Mouse (Mus musculus) ES-Bruce4 (cell line): ENCODE data around the gene Prtg. TPM values are rescaled to one million over a fixed set of nuclear protein-coding genes. Genes with fewer than 3 reads are reported as not detected.

Experiments
- H3K27ac ChIP-seq: 2 replicates; pipeline ENCODE4 v1.5.1; 2012; ENCODE audit warnings: low read length, inconsistent platforms; ENCODE audit not compliant: insufficient read depth
- H3K27me3 ChIP-seq: 2 replicates; pipeline ENCODE4 v1.6.1; 2012; ENCODE audit warnings: mild to moderate bottlenecking, low read length, inconsistent platforms; ENCODE audit not compliant: control insufficient read depth, poor library complexity, insufficient read depth, severe bottlenecking
- H3K36me3 ChIP-seq: 2 replicates; pipeline ENCODE4 v1.6.1; 2012; ENCODE audit warnings: inconsistent platforms, mild to moderate bottlenecking, low read length, moderate library complexity; ENCODE audit not compliant: control insufficient read depth, poor library complexity, insufficient read depth, severe bottlenecking
- H3K4me1 ChIP-seq: one replicate; pipeline ENCODE4 v1.8.1; 2011; ENCODE audit warnings: low read length; ENCODE audit not compliant: control insufficient read depth, insufficient read depth
- H3K4me3 ChIP-seq: 2 replicates; pipeline ENCODE4 v1.5.1; 2011; ENCODE audit warnings: low read depth, mild to moderate bottlenecking, low read length
- H3K9ac ChIP-seq: 2 replicates; pipeline ENCODE4 v1.6.1; 2012; ENCODE audit warnings: low read depth, mild to moderate bottlenecking, inconsistent platforms; ENCODE audit not compliant: poor library complexity, severe bottlenecking
- H3K9me3 ChIP-seq: replicated peaks from 2 replicates; pipeline ENCODE4 v1.6.1; 2012; ENCODE audit warnings: mild to moderate bottlenecking, low read length, inconsistent platforms; ENCODE audit not compliant: control insufficient read depth, poor library complexity, insufficient read depth, severe bottlenecking
- CTCF ChIP-seq: IDR thresholded peaks from one replicate; pipeline ENCODE4 v1.8.1; 2011; ENCODE audit warnings: low read depth, low read length
- EP300 ChIP-seq: IDR thresholded peaks from 2 replicates; pipeline ENCODE4 v1.6.1; 2011; ENCODE audit warnings: low read depth, low read length; ENCODE audit not compliant: insufficient read depth
- POLR2A ChIP-seq: IDR thresholded peaks from one replicate; pipeline ENCODE4 v1.8.1; 2011; ENCODE audit warnings: low read length; ENCODE audit not compliant: insufficient read depth
- polyA plus RNA-seq: library from polyadenylated mRNA; stranded (reverse); fragments of >200 nt; gene quantifications from 2 replicates; pipeline ENCODE4 v1.2.4, GENCODE M21; 2011; ENCODE audit warnings: low read depth; ENCODE audit not compliant: missing spikeins, insufficient read depth, insufficient read length

The Prtg gene
- polyA plus RNA-seq, 1 experiment = 78.5 TPM

DNA sequence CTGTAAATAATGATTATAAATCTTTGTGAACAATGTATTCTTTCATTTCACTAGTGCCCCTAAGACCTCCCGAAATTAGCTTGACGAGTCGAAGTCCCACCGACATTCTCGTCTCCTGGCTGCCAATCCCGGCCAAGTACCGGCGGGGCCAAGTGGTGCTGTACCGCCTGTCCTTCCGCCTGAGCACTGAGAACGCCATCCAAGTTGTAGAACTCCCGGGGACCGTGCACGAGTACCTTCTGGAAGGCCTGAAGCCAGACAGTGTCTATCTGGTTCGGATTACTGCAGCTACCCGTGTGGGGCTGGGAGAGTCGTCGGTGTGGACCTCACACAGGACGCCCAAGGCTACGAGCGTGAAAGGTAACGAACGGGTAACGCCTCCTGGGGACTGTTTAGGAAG, 50.0 kb downstream of the Prtg start:
- TF ChIP-seq POLR2A = no peak
- TF ChIP-seq EP300 = no peak
- TF ChIP-seq CTCF = no peak
- Histone ChIP-seq H3K36me3 (no peaks in the 10 kb centered on the region), H3K4me1 (no peaks in the 10 kb centered on the region), H3K4me3 (peak overlapping the region; percentile 70), H3K9me3 (no peaks in the 10 kb centered on the region), H3K27me3 (no peaks in the 10 kb centered on the region), H3K9ac (peak overlapping the region; percentile 35), H3K27ac (no peak overlapping the region)

DNA sequence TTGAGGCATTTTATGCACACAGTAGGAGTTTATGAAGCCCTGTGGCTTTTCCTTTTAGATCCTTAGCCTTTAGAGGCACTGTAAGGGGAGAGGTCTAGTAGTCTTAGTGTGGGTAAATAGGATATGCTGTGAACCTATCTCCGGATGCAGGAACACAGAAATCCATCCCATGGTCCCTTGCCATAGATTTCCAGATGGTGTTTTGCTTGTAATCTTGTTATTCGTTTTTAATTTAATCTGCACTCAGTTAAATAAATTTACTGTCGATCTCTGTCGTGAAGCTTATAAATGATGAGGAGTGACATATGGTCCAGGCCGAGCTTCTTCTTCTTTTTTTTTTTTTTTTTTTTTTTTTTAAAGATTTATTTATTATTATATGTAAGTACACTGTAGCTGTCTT, 54.1 kb downstream of the Prtg start:
- Histone ChIP-seq H3K9me3 (no peaks in the 10 kb centered on the region), H3K4me3 (no peak overlapping the region), H3K27ac (no peak overlapping the region), H3K4me1 (no peaks in the 10 kb centered on the region), H3K9ac (no peak overlapping the region), H3K27me3 (no peaks in the 10 kb centered on the region), H3K36me3 (no peaks in the 10 kb centered on the region)
- TF ChIP-seq CTCF (no peak), EP300 (no peak), POLR2A (no peak)

DNA sequence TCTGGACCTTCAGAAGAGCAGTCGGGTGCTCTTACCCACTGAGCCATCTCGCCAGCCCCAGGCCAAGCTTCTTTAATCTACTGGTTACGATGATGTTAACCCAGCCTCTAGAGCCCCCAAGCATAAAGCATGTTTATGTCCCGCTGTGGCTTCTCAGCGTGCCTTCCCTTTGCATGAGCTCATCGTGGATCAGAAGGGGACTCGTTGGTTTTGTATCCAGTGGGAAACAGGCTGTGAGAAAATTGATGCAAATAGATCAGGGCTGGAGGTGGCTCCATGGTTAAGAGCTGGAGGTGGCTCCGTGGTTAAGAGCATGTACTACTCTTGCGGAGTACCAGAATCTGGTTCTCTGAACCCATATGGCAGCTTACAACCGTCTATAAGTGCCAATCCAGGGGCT, 54.6 kb downstream of the Prtg start:
- Histone ChIP-seq H3K27me3 (no peaks in the 10 kb centered on the region), H3K4me1 (no peaks in the 10 kb centered on the region), H3K9me3 (no peaks in the 10 kb centered on the region), H3K36me3 (no peaks in the 10 kb centered on the region), H3K9ac (no peak overlapping the region), H3K27ac (no peak overlapping the region), H3K4me3 (no peak overlapping the region)
- TF ChIP-seq POLR2A (no peak), EP300 (no peak), CTCF (no peak)

DNA sequence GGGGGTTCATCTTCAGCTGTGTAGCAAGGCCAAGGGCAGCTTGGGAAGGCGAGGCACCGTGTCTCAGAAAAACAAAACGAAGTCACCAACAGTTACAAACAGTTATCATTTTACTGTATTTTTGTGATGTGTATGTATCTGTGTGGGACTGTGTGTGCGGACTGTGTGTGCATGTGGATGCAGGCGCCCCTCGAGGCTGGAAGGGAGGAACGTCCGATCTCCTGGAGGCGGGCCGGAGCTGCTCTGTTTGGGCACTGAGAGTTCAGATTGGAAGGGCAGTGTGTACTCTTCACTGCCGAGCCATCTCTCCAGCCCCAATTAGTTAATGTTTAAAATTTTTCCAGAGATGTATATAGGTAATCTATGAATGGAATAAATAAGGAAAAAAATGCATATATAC, 55.5 kb downstream of the Prtg start:
- TF ChIP-seq POLR2A = no peak
- TF ChIP-seq CTCF = no peak
- no peak for TF ChIP-seq EP300
- no peaks in the 10 kb centered on the region for H3K36me3 ChIP-seq

DNA sequence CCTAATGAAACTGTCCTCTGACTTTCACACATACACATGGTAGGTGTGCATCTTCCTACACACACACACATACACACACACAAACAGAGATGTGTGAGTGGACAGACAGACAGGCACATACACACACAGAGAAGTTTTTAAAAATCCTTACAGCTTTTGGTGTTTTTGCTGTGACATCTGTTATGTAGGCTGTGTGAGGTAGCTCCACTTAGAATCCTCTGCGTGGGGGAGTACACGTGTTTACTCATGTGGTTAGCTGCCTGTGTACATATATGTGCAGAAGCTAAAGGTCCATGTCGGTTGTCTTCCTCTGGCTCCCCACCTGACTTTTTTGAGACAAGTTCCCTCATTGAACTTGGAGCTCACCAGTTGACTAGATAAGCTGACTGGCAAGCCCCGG, 56.3 kb downstream of the Prtg start:
- Histone ChIP-seq H3K9me3 (no peaks in the 10 kb centered on the region), H3K27ac (no peak overlapping the region), H3K4me1 (no peaks in the 10 kb centered on the region), H3K36me3 (no peaks in the 10 kb centered on the region), H3K27me3 (no peaks in the 10 kb centered on the region), H3K4me3 (no peak overlapping the region), H3K9ac (no peak overlapping the region)
- TF ChIP-seq POLR2A = no peak
- TF ChIP-seq CTCF = no peak
- no peak for TF ChIP-seq EP300

More for the DNA sequence above, 55.5 kb downstream of the Prtg start:
- H3K27ac ChIP-seq = no peak overlapping the region
- H3K27me3 ChIP-seq = no peaks in the 10 kb centered on the region
- H3K9me3 ChIP-seq = no peaks in the 10 kb centered on the region
- no peaks in the 10 kb centered on the region for H3K4me1 ChIP-seq
- H3K4me3 ChIP-seq = no peak overlapping the region
- no peak overlapping the region for H3K9ac ChIP-seq

DNA sequence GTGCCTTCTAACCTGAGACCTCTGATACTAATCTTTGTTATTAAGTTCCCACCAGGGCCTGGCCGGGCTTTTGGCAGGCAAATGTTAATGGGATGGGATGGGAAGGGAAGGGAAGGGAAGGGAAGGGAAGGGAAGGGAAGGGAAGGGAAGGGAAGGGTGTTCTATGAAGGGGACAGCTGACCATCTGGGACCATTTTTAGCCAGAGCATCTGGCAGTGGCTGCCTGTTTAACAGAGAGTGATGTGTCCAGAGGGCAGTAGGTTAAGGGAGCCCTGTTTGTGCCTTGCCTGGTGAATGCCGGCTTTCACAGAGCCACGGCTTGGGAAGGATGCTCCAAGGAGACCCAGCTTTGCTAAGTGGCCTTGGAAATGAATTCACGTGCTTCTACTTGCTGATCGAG, 57.1 kb downstream of the Prtg start:
- no peak overlapping the region for H3K9ac ChIP-seq
- no peaks in the 10 kb centered on the region for H3K27me3 ChIP-seq
- TF ChIP-seq EP300 (no peak), CTCF (no peak), POLR2A (no peak)
- H3K4me3 ChIP-seq = no peak overlapping the region
- no peaks in the 10 kb centered on the region for H3K36me3 ChIP-seq
- H3K9me3 ChIP-seq = no peaks in the 10 kb centered on the region
- H3K4me1 ChIP-seq = no peaks in the 10 kb centered on the region
- H3K27ac ChIP-seq = no peak overlapping the region
